Comparison of ENCODE assay signal across 11 mouse cellular contexts in the genomic region with DNA sequence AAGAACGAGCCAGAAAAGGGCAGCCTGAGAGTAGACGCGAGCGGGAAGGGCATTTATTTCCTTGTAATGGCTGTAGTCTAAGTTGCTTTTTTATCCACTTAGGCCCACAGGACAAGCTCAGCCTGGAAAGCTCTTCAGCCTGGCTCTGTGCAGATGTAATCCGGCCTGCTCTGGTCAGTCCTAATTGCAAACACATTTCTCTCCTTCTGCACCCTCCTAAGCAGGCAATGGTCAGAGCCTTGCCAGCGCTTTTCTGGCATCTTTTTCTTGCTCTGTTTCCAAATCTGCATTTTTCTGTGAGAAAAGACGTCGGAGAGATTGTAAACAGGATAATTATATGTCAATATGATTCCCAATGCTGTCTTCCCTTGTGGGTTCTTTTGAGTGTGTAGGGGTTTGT.
DNase-seq lines count a peak whose midpoint lies in the region; ATAC-seq and TF ChIP-seq lines count a peak whose summit lies in the region.
"Had no signal": no experiment of that assay in that cellular context is flagged by ENCODE, and none has a peak within 500 bp of the region (broad histone marks: within the 10 kb centered on the region; RNA-seq: fewer than 3 reads in every experiment).

No protein-coding gene starts in this region.

- H3K9me3 ChIP-seq in forebrain, embryonic 10.5 days: no peaks in the 10 kb centered on the region
- no peaks in the 10 kb centered on the region for H3K9me3 ChIP-seq in forebrain, embryonic 13.5 days (replicated peaks)
- H3K9me3 ChIP-seq in stomach, postnatal 0 days (ENCODE audit: control insufficient read depth, low read length): no peaks in the 10 kb centered on the region
- H3K9me3 ChIP-seq: neural tube, embryonic 12.5 days had no signal

- no peak overlapping the region for H3K4me3 ChIP-seq in forebrain, embryonic 10.5 days
- no peak overlapping the region for H3K4me3 ChIP-seq in forebrain, embryonic 13.5 days
- no peak overlapping the region for H3K4me3 ChIP-seq in stomach, postnatal 0 days (ENCODE audit: low read depth, low read length)
- H3K4me3 ChIP-seq: neural tube, embryonic 12.5 days had no signal

- 58% methylated on average over 8 of the region's 8 CpGs for WGBS in forebrain, embryonic 10.5 days
- WGBS in forebrain, embryonic 13.5 days: 55% methylated on average over 8 of the region's 8 CpGs
- WGBS in stomach, postnatal 0 days: 55% methylated on average over 8 of the region's 8 CpGs

- no peak for TF ChIP-seq CTCF in stomach, postnatal 0 days (IDR thresholded peaks at IDR 0.05; ENCODE audit: low read depth)

- TF ChIP-seq EP300 in stomach, postnatal 0 days (optimal IDR thresholded peaks at IDR 0.05): no peak

- no peak for DNase-seq in forebrain, embryonic 10.5 days (ENCODE audit: extremely low spot score, low spot score)
- peak; percentile 31 for DNase-seq in ovary, postnatal 14 days (ENCODE audit: low spot score)
- no peak for DNase-seq in ovary, postnatal 10 days (ENCODE audit: low spot score)
- DNase-seq in heart, postnatal 4 days: peak; percentile 19
- no peak for DNase-seq in stomach, postnatal 0 days (ENCODE audit: low spot score)
- DNase-seq in cerebellum, adult 9-11 months: no peak
- DNase-seq in spleen, adult 12 weeks (ENCODE audit: low spot score): no peak
- DNase-seq: cerebellum, adult 2 months; liver, postnatal 0 days had no signal

- no peak for ATAC-seq in forebrain, embryonic 13.5 days
- no peak for ATAC-seq in stomach, postnatal 0 days (ENCODE audit: low FRiP score, low TSS enrichment)
- ATAC-seq: liver, postnatal 0 days had no signal

- no peaks in the 10 kb centered on the region for H3K27me3 ChIP-seq in forebrain, embryonic 10.5 days (ENCODE audit: poor library complexity, severe bottlenecking)
- no peaks in the 10 kb centered on the region for H3K27me3 ChIP-seq in forebrain, embryonic 13.5 days
- no peaks in the 10 kb centered on the region for H3K27me3 ChIP-seq in stomach, postnatal 0 days (ENCODE audit: control insufficient read depth, insufficient read depth, low read length)
- H3K27me3 ChIP-seq: neural tube, embryonic 12.5 days had no signal

- H3K4me1 ChIP-seq in forebrain, embryonic 10.5 days: peaks cover 9% of the 10 kb centered on the region; the same call in 1 of the 2 replicates
- no peaks in the 10 kb centered on the region for H3K4me1 ChIP-seq in forebrain, embryonic 13.5 days
- H3K4me1 ChIP-seq in stomach, postnatal 0 days (replicated peaks; ENCODE audit: control insufficient read depth, insufficient read depth): no peaks in the 10 kb centered on the region
- H3K4me1 ChIP-seq: neural tube, embryonic 12.5 days had no signal

- no peak overlapping the region for H3K4me2 ChIP-seq in forebrain, embryonic 13.5 days
- H3K4me2 ChIP-seq in stomach, postnatal 0 days (replicated peaks; ENCODE audit: low read depth): no peak overlapping the region
- H3K4me2 ChIP-seq: neural tube, embryonic 12.5 days had no signal

- H3K9ac ChIP-seq in forebrain, embryonic 13.5 days: no peak overlapping the region
- no peak overlapping the region for H3K9ac ChIP-seq in stomach, postnatal 0 days (ENCODE audit: low read length)
- H3K9ac ChIP-seq: liver, postnatal 0 days; neural tube, embryonic 12.5 days had no signal

- H3K27ac ChIP-seq in forebrain, embryonic 10.5 days: peak overlapping the region; percentile 44; the same call in 1 of the 2 replicates
- H3K27ac ChIP-seq in forebrain, embryonic 13.5 days: no peak overlapping the region
- 0 out of 2 replicates have a peak overlapping the region, but pooled peaks have one; percentile 25 for H3K27ac ChIP-seq in stomach, postnatal 0 days (replicated peaks)
- H3K27ac ChIP-seq: neural tube, embryonic 12.5 days had no signal

- no peaks in the 10 kb centered on the region for H3K36me3 ChIP-seq in forebrain, embryonic 10.5 days (replicated peaks)
- no peaks in the 10 kb centered on the region for H3K36me3 ChIP-seq in forebrain, embryonic 13.5 days (ENCODE audit: poor library complexity, severe bottlenecking)
- H3K36me3 ChIP-seq in stomach, postnatal 0 days (ENCODE audit: control insufficient read depth, insufficient read depth, low read length): no peaks in the 10 kb centered on the region
- H3K36me3 ChIP-seq: neural tube, embryonic 12.5 days had no signal

Comparison
In these comparisons a context has a peak if more than half of its experiments do, and no peak if none do; other contexts are left out.
1. DNase-seq: peak in ovary, postnatal 14 days (single experiment) and heart, postnatal 4 days (single experiment); none in forebrain, embryonic 10.5 days (single experiment), ovary, postnatal 10 days (single experiment), stomach, postnatal 0 days (single experiment), cerebellum, adult 9-11 months (single experiment) and spleen, adult 12 weeks (single experiment).